Mouse (Mus musculus) liver, embryonic 16.5 days (tissue): ENCODE measurements around the gene Nxph1. TPM values are rescaled to one million over a fixed set of nuclear protein-coding genes. Genes with fewer than 3 reads are reported as not detected.

Experiments
- ATAC-seq: fragments of 200-750 bp; cut with Nextera tagmentation; 2 replicates; pipeline ENCODE4 v1.8.0; 2017; ENCODE audit warnings: low read depth, mild to moderate bottlenecking, moderate number of reproducible peaks, moderate library complexity
- H3K27ac ChIP-seq: fragments of 300-500 bp; sonication (generic); 2 replicates; pipeline ENCODE4 v1.5.1; 2014; ENCODE audit warnings: mild to moderate bottlenecking, low read length
- H3K27me3 ChIP-seq: fragments of 300-500 bp; sonication (generic); 2 replicates; pipeline ENCODE4 v1.6.1; 2014; ENCODE audit warnings: low read depth, low read length, mixed read lengths; ENCODE audit not compliant: control insufficient read depth, insufficient read depth
- H3K36me3 ChIP-seq: fragments of 300-500 bp; sonication (generic); 2 replicates; pipeline ENCODE4 v1.6.1; 2014; ENCODE audit warnings: mild to moderate bottlenecking; ENCODE audit not compliant: control insufficient read depth, insufficient read depth
- H3K4me1 ChIP-seq: fragments of 300-500 bp; sonication (generic); 2 replicates; pipeline ENCODE4 v1.6.1; 2014; ENCODE audit warnings: low read depth, low read length, mixed read lengths; ENCODE audit not compliant: control insufficient read depth
- H3K4me2 ChIP-seq: fragments of 300-500 bp; sonication (generic); 2 replicates; pipeline ENCODE4 v1.6.1; 2014; ENCODE audit warnings: low read depth, low read length, mixed read lengths
- H3K4me3 ChIP-seq: fragments of 300-500 bp; sonication (generic); 2 replicates; pipeline ENCODE4 v1.5.1; 2014; ENCODE audit warnings: low read depth, mild to moderate bottlenecking, low read length
- H3K9ac ChIP-seq: fragments of 300-500 bp; sonication (generic); 2 replicates; pipeline ENCODE4 v1.6.1; 2014; ENCODE audit warnings: low read depth, low read length
- H3K9me3 ChIP-seq: fragments of 300-500 bp; sonication (generic); replicated peaks from 2 replicates; pipeline ENCODE4 v1.6.1; 2016; ENCODE audit warnings: low read length; ENCODE audit not compliant: control insufficient read depth
- WGBS: fragments of 180-500 bp; shearing (Covaris S2); extraction: QIAGEN DNeasy Blood & Tissue Kit; methylation state at CpG from one replicate; pipeline ENCODE4 v1.1.7; 2014; ENCODE audit not compliant: insufficient replicate concordance; 5-methylcytosine and 5-hydroxymethylcytosine counted together
- polyA plus RNA-seq: library from polyadenylated mRNA; unstranded; fragments of >200 nt; fragmentation: Nextera tagmentation; extraction: Ambion mirVana; gene quantifications from 2 replicates; pipeline ENCODE4 v1.2.1, GENCODE M21; 2015

Gene Nxph1
- polyA plus RNA-seq, 1 experiment from 2014 or later, result not detected

DNA sequence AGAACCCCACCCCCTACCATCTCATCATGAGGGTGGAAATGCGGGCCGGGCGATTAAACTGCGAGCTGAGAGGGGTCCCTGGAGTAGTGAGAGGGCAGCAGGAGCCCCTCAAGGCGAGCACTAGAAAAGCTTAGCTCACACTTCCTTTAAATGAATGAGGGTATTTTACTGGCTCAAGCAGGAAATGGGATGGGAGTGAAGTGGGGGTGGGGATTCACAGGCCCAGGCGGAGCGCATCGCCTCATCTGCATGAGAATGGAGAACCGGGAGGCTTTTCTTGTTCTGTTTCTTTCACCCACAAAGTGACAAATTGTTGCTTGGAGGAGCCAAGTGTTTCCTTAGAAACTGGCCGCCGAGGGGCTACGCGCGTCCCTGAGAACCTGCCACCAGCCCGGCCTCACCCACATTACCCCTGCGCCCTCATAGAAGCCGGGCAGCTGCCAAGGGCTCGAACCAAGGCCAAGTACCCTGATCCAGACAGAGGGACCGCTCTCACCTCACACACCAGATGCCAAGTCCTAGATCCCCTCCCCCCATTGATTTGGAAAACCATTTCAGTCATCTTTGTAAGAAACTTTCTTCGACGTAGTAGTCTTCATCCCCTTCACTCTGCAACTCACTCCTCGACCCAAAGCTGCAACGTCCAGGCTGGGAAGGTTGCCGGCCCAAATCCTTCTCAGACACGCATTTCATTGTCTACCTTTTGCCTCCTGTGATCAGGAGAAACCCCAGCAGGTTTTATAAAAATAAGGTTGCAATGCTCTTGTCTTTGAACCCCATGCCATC, 8.7 kb downstream of the Nxph1 start:
- ATAC-seq, result no peak
- peaks cover 44% of the 10 kb centered on the region for H3K27me3 ChIP-seq
- no peak overlapping the region for H3K9ac ChIP-seq

GRCm38 (mm10) chr6:8957529-8957887, 9.3 kb downstream of the Nxph1 start:
- Histone ChIP-seq H3K27ac (no peak overlapping the region), H3K4me1 (no peaks in the 10 kb centered on the region), H3K36me3 (no peaks in the 10 kb centered on the region), H3K27me3 (peaks cover 39% of the 10 kb centered on the region), H3K4me3 (no peak overlapping the region), H3K9ac (no peak overlapping the region), H3K4me2 (no peak overlapping the region), H3K9me3 (no peaks in the 10 kb centered on the region)
- ATAC-seq, result no peak
- WGBS, result 1% methylated on average over 15 of the region's 15 CpGs

More for the DNA sequence above, 8.7 kb downstream of the Nxph1 start:
- Histone ChIP-seq H3K9me3 (no peaks in the 10 kb centered on the region), H3K4me1 (no peaks in the 10 kb centered on the region), H3K36me3 (no peaks in the 10 kb centered on the region), H3K27ac (no peak overlapping the region), H3K4me2 (no peak overlapping the region), H3K4me3 (no peak overlapping the region)
- WGBS, result 4% methylated on average over 25 of the region's 25 CpGs

GRCm38 (mm10) chr6:8958081-8958919, 10.1 kb downstream of the Nxph1 start:
- H3K4me3 ChIP-seq, result no peak overlapping the region
- H3K27me3 ChIP-seq, result peaks cover 37% of the 10 kb centered on the region
- no peak overlapping the region for H3K27ac ChIP-seq
- no peak overlapping the region for H3K9ac ChIP-seq
- H3K36me3 ChIP-seq, result no peaks in the 10 kb centered on the region
- H3K4me1 ChIP-seq, result no peaks in the 10 kb centered on the region
- H3K9me3 ChIP-seq, result no peaks in the 10 kb centered on the region
- 5% methylated on average over 28 of the region's 28 CpGs for WGBS
- ATAC-seq, result no peak
- no peak overlapping the region for H3K4me2 ChIP-seq

DNA sequence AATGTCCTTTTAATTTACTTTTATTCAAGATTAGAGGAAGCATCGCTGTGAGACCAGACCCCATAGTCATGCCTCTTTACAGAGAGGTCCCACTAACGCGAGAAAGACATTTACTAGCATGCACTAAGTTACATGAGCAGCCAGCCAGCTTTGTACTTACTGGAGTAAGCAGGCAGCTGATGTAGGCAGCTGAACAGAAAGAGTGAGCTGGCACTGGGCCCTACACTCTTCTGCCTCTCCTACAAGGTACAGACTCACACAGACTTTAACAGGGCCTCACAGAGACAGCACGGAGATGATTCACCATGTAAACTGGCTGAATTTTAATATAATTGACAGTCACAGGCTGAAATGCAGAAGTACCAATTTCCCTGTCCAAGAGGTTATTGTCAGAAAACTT, 11.6 kb downstream of the Nxph1 start:
- peaks cover 27% of the 10 kb centered on the region for H3K27me3 ChIP-seq
- no peak overlapping the region for H3K4me3 ChIP-seq
- H3K9me3 ChIP-seq, result no peaks in the 10 kb centered on the region
- H3K4me1 ChIP-seq, result no peaks in the 10 kb centered on the region
- 47% methylated on average over 4 of the region's 4 CpGs for WGBS
- H3K36me3 ChIP-seq, result no peaks in the 10 kb centered on the region
- H3K4me2 ChIP-seq, result no peak overlapping the region
- no peak overlapping the region for H3K9ac ChIP-seq
- ATAC-seq, result no peak
- H3K27ac ChIP-seq, result no peak overlapping the region

DNA sequence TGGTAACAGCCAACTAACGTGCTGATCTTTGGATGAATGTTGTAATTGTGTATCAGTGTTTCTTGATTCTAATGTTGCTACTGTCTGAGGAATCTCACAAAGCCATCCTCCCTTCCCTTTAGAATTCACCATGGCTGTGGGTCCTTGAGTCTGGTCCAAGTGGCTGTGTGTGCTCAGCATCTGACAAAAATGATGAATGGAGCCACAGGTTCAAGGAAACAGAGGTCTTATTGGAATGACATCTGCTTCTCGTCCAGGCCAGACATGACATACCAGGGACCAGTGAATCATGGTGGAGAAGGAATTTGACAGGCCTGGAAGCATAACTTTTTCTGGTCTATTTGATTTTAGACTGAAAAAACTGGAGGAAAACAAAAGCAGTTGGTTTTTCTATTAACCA, 22.3 kb downstream of the Nxph1 start:
- H3K4me2 ChIP-seq, result no peak overlapping the region
- H3K27ac ChIP-seq, result no peak overlapping the region
- H3K9me3 ChIP-seq, result no peaks in the 10 kb centered on the region
- no peak overlapping the region for H3K9ac ChIP-seq
- H3K27me3 ChIP-seq, result no peaks in the 10 kb centered on the region
- H3K4me3 ChIP-seq, result no peak overlapping the region
- H3K36me3 ChIP-seq, result no peaks in the 10 kb centered on the region
- H3K4me1 ChIP-seq, result no peaks in the 10 kb centered on the region
- WGBS, result 43% methylated on average over 2 of the region's 2 CpGs
- ATAC-seq, result no peak

DNA sequence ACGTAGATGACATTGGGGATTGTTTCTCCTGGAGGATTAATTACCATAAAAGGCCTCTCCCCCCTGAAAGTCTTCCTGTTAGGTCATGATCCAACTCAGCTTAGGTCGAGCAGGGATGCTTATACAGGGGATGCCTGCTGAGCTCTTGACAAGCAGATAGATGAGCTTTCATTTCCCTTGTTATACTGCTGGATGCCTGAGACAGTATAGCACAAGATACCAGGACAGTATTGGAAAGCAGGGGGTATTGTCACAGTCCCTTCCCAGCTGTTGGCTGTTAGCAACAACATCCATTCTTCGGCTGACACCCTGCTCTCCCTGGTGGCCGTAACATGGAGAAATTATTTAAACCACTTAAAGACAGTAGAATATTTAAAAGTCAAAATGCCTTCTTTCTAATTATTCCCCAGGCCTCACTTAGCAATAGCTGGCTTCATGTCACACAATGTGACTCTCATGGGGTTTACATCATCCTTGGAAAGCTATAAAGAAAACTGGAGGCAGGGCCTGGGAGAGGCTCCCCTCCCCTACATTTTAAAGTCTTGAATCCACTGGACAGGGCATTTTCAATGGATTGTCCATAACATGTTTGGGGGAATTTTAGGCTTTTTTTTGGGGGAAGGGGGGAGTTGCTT, 31.1 kb downstream of the Nxph1 start:
- Histone ChIP-seq H3K27me3 (no peaks in the 10 kb centered on the region), H3K9ac (no peak overlapping the region), H3K4me3 (no peak overlapping the region), H3K4me1 (no peaks in the 10 kb centered on the region), H3K9me3 (no peaks in the 10 kb centered on the region), H3K27ac (no peak overlapping the region), H3K4me2 (no peak overlapping the region), H3K36me3 (no peaks in the 10 kb centered on the region)
- ATAC-seq, result no peak
- WGBS, result 48% methylated on average over 4 of the region's 4 CpGs

DNA sequence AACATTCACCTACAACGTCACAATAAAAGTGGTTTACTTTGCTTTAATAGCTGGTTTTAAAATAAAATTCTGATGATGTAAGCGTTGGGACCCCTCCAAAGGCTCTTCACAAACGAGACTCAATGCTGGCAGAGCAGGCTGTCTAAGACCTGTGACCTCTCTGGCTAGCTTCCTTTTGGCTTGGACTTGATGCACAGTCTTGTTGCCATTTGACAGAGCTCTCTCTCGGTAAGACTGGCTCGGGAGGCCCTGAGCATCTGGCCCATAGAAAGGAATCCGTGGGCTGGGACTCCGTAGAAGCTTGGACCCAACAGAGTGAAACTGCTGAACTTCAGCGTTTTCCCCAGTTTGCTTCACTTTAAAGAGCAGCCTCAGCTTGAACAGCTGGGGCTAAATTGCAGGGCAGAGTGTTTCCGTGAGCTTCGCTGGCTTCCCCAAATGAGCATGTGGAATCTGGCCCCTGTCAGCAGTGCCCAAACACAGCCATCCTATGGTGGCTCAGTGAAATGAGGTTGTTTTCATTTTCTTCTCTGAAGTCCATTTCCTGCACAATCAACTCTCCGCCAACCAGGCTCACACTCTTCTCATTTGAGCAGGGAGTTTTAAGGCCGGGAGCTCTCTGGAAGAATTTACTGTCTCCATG, 48.2 kb downstream of the Nxph1 start:
- WGBS, result 52% methylated on average over 12 of the region's 12 CpGs
- ATAC-seq, result no peak
- H3K9me3 ChIP-seq, result no peaks in the 10 kb centered on the region
- H3K27ac ChIP-seq, result no peak overlapping the region
- H3K27me3 ChIP-seq, result no peaks in the 10 kb centered on the region
- no peaks in the 10 kb centered on the region for H3K36me3 ChIP-seq
- H3K4me2 ChIP-seq, result no peak overlapping the region
- no peaks in the 10 kb centered on the region for H3K4me1 ChIP-seq
- H3K4me3 ChIP-seq, result no peak overlapping the region
- H3K9ac ChIP-seq, result no peak overlapping the region

DNA sequence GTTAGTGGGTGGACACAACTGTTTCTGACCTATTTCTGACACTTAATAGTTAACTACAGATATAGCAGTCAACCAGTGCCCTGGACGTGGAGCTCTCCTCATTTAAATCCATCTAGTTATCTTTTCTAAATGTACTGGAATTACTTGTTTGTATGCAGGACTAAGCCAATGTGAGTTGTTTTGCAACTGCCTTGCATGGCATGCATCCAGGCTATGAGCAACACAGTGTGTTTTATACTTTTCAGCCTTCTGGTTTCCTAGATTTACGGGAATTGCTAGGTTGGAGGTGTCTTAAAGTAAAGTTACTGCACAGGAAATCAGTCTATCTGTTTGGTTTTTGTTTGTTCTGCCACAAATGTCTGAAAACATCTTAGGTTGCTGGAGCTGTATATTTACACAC, 49.1 kb downstream of the Nxph1 start:
- no peaks in the 10 kb centered on the region for H3K36me3 ChIP-seq
- no peak for ATAC-seq
- no peak overlapping the region for H3K9ac ChIP-seq
- H3K4me2 ChIP-seq, result no peak overlapping the region
- no peaks in the 10 kb centered on the region for H3K4me1 ChIP-seq
- H3K27me3 ChIP-seq, result no peaks in the 10 kb centered on the region
- no peak overlapping the region for H3K27ac ChIP-seq
- 48% methylated on average over 2 of the region's 2 CpGs for WGBS
- no peaks in the 10 kb centered on the region for H3K9me3 ChIP-seq
- no peak overlapping the region for H3K4me3 ChIP-seq
